Mouse (Mus musculus) intestine, postnatal 0 days (tissue): ENCODE measurements at regions not wholly inside any gene's neighbourhood (a gene's known extent, or its start where the extent isn't known, plus 50 kb on each side); places are given as distances from the start of the nearest gene placed in this dataset.

Experiments used
- ATAC-seq: fragments of 200-750 bp; cut with Nextera tagmentation; 2 replicates; pipeline ENCODE4 v1.8.0; 2017; ENCODE audit warnings: mild to moderate bottlenecking, moderate TSS enrichment, moderate library complexity
- H3K27ac ChIP-seq: fragments of 300-500 bp; sonication (generic); 2 replicates; pipeline ENCODE4 v1.5.1; 2014; ENCODE audit warnings: mild to moderate bottlenecking, low read depth, low read length, moderate library complexity
- H3K27me3 ChIP-seq: fragments of 300-500 bp; sonication (generic); replicated peaks from 2 replicates; pipeline ENCODE4 v1.6.1; 2014; ENCODE audit warnings: low read length, mixed read lengths; ENCODE audit not compliant: control insufficient read depth, insufficient read depth
- H3K36me3 ChIP-seq: fragments of 300-500 bp; sonication (generic); 2 replicates; pipeline ENCODE4 v1.6.1; 2014; ENCODE audit warnings: mild to moderate bottlenecking, moderate library complexity; ENCODE audit not compliant: control insufficient read depth, insufficient read depth
- H3K4me1 ChIP-seq: fragments of 300-500 bp; sonication (generic); replicated peaks from 2 replicates; pipeline ENCODE4 v1.6.1; 2014; ENCODE audit warnings: antibody characterized with exemption, low read length, mixed read lengths; ENCODE audit not compliant: control insufficient read depth, insufficient read depth
- H3K4me2 ChIP-seq: fragments of 300-500 bp; sonication (generic); replicated peaks from 2 replicates; pipeline ENCODE4 v1.6.1; 2014; ENCODE audit warnings: low read depth, mild to moderate bottlenecking, moderate library complexity
- H3K4me3 ChIP-seq: fragments of 300-500 bp; sonication (generic); 2 replicates; pipeline ENCODE4 v1.5.1; 2014; ENCODE audit warnings: low read depth, low read length
- H3K9ac ChIP-seq: fragments of 300-500 bp; sonication (generic); 2 replicates; pipeline ENCODE4 v1.6.1; 2014; ENCODE audit warnings: mild to moderate bottlenecking, low read depth, low read length
- H3K9me3 ChIP-seq: fragments of 300-500 bp; sonication (generic); 2 replicates; pipeline ENCODE4 v1.6.1; 2016; ENCODE audit warnings: mixed run types; ENCODE audit not compliant: control insufficient read depth
- CTCF ChIP-seq: sonication (generic); IDR thresholded peaks from 2 replicates; pipeline ENCODE4 v1.5.1; 2016; ENCODE audit warnings: low read depth, mild to moderate bottlenecking, control low read depth, antibody characterized with exemption, moderate library complexity
- WGBS: fragments of 180-500 bp; shearing (Covaris S2); extraction: QIAGEN DNeasy Blood & Tissue Kit; methylation state at CpG from one replicate; pipeline ENCODE4 v1.1.7; 2014; 5-methylcytosine and 5-hydroxymethylcytosine counted together

DNA sequence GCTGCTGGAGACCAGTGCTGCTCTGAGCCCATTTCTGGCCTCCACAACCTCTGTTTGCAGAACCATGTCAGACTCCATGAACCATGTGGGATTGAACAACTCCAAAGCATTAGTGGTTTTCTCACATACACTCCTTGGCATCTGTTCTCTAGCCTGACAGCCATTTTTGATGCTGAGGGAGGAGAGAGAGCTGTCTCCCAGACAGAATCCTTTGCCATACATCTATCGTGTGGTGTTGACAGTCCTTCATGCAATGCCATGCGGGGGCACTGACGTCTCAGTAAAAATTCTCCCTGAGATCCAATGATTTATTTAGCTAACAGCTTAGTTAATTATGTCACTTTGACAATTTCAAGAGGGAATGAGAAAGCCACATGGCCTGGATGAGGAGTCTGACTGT lies 140.2 kb downstream of the Kcna5 start:
- H3K4me3 ChIP-seq = no peak overlapping the region
- H3K27ac ChIP-seq = no peak overlapping the region
- 80% methylated on average over 3 of the region's 3 CpGs for WGBS
- no peak overlapping the region for H3K9ac ChIP-seq
- no peaks in the 10 kb centered on the region for H3K9me3 ChIP-seq
- ATAC-seq = no peak
- H3K4me2 ChIP-seq = no peak overlapping the region
- H3K27me3 ChIP-seq = no peaks in the 10 kb centered on the region
- no peak for TF ChIP-seq CTCF
- H3K36me3 ChIP-seq = no peaks in the 10 kb centered on the region
- H3K4me1 ChIP-seq = no peaks in the 10 kb centered on the region

DNA sequence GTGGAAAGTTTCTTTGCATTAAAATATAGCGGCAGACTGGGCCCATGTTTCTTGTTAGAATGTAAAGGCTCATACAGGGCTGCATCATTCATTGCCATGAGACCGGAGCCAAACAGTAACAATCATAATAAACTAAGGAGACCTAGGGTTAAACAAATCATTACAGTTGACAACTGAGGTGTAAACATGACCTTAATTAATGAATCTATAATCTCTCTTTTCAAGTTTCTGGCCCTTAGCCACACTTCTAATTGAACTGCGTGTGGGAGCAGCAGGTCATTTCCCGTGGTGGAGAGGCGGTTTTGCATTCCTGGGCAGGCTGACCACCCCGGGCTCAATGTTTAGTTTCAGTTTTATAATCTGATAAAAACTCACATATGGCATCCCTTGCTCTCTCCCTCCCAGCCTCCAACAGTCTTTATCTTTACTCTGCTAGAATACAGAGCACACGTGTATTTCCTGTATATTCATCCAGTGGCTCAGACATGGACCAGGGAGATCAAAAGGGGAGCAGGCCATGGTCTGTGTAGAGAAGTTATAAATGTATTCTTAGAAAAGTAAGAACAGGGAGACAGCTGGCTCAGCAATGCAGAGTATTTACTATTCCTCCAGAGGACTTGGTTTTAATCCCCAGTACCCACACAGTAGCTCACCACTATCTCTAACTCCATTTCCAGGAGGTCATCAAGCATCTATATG lies 141.0 kb downstream of the Kcna5 start:
- H3K4me1 ChIP-seq = no peaks in the 10 kb centered on the region
- no peak overlapping the region for H3K4me3 ChIP-seq
- 25% methylated on average over 7 of the region's 7 CpGs for WGBS
- no peak for ATAC-seq
- H3K36me3 ChIP-seq = no peaks in the 10 kb centered on the region
- no peaks in the 10 kb centered on the region for H3K9me3 ChIP-seq
- H3K27me3 ChIP-seq = no peaks in the 10 kb centered on the region
- H3K4me2 ChIP-seq = no peak overlapping the region
- H3K9ac ChIP-seq = no peak overlapping the region
- H3K27ac ChIP-seq = no peak overlapping the region
- no peak for TF ChIP-seq CTCF

DNA sequence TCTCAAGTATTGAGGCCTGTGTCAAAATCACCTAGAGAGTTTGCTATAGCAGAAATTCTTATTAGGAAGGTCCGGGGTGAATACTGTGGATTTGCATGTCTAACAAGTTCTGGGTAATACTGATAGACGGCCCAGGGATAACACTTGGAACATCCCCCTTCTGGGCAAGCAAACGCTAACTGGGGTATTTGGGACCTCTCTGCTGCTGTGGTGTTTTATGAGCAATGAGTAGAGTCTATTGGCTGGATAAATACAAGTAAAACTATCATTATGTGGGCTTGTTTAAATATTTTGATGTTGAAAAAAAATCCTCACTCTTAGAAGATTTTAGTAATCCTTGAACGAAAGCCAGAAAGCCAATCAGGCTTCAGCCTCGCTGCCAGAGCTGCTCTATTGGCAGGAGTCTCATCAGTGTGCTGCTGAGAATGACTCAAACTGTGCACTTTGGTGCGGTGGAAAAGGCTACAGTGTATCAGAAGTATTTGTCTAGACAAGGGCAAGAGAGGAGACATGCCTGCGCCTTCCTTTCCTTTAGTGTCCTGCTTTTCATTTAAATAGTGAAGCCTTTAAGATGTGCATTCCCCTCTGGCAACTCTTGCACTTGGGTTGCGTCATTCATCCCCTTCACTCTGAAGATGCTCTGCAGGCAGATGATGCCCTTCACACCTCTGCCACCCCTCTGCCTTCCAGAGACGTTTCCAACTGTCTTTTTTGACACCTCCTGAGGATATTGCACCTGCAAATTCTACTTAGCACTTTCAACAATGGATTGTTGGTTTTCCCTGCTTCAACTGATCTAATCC lies 150.8 kb downstream of the Kcna5 start:
- Histone ChIP-seq H3K4me1 (no peaks in the 10 kb centered on the region), H3K4me2 (no peak overlapping the region), H3K27ac (no peak overlapping the region), H3K27me3 (no peaks in the 10 kb centered on the region), H3K4me3 (no peak overlapping the region), H3K9me3 (no peaks in the 10 kb centered on the region), H3K9ac (no peak overlapping the region), H3K36me3 (no peaks in the 10 kb centered on the region)
- WGBS = 42% methylated on average over 9 of the region's 9 CpGs
- no peak for ATAC-seq
- no peak for TF ChIP-seq CTCF

DNA sequence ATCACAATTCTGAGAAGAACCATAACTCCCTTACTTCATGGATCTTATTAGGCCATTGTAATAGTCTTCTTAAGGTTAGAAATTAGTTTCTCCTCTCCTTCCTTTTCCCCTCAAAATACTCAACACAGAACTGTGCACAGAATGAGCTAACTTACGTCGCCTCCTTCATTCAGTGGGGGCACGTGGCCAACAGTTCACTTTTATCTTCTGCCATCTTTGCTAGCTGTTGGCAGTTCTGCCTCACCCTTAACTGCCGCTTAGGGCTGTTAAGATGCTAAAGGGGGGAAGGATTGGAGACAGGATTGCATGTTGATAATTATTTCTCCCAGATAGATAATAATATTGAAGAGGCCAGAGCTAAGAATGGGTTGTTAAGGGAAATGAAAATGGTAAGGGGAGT lies 158.0 kb downstream of the Kcna5 start:
- Histone ChIP-seq H3K9me3 (no peaks in the 10 kb centered on the region), H3K4me1 (no peaks in the 10 kb centered on the region), H3K4me3 (no peak overlapping the region), H3K4me2 (no peak overlapping the region), H3K9ac (no peak overlapping the region), H3K27ac (no peak overlapping the region), H3K36me3 (no peaks in the 10 kb centered on the region), H3K27me3 (no peaks in the 10 kb centered on the region)
- WGBS = 84% methylated on average over 4 of the region's 4 CpGs
- ATAC-seq = no peak
- no peak for TF ChIP-seq CTCF

DNA sequence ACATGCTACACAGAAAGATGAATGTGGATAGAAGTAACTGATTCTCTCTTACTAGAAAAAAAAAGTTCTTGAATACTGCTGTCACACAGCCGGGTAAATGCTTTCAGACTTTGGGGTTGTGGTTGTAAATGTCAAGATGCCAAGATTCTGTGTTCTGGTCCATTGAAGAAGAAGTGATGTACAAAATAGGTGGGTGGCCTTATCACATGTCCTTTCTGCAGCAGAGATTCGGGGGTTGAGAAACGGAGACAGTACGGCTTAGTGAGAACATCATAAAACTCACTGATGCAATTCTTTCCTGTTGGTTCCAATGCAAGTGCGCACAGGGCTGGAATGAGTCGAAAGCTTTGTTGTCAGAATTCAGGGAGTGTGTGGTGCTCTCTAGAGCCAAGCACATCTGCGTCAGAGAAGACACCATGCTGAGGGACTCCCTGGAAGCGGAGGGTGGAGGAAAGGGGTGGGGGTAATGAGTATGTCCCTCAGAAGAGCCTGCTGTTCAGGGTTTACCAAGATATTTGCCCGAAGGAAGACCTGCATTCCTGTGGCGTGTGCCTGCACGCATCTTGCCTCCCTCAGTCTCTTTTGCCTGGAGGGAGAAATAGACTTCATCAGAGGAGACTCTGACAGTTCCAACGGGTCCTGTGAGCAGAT lies 160.1 kb downstream of the Kcna5 start:
- ATAC-seq = no peak
- no peaks in the 10 kb centered on the region for H3K27me3 ChIP-seq
- H3K4me1 ChIP-seq = no peaks in the 10 kb centered on the region
- no peak overlapping the region for H3K4me3 ChIP-seq
- no peak overlapping the region for H3K27ac ChIP-seq
- H3K36me3 ChIP-seq = no peaks in the 10 kb centered on the region
- no peak overlapping the region for H3K9ac ChIP-seq
- WGBS = 67% methylated on average over 12 of the region's 12 CpGs
- no peak overlapping the region for H3K4me2 ChIP-seq
- no peaks in the 10 kb centered on the region for H3K9me3 ChIP-seq
- TF ChIP-seq CTCF = no peak

DNA sequence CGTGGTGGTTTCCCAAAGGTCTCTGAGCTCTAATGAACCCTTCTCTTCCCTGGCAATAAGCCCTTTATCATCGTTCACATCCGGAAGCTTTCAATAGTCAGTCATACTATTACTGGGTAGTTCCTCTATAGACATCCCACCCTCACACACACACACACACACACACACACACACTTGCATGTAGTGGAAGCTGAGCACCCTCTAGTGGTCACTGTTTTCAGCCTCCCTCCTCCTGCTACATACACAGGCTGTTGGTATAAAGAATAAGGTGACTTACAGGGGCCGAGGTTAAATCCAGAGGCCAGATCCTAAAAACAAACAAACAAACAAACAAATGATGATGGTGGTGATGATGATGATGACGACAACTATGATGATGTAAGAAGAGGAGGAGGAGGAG lies 163.2 kb downstream of the Kcna5 start:
- H3K27ac ChIP-seq = no peak overlapping the region
- no peak overlapping the region for H3K4me2 ChIP-seq
- ATAC-seq = no peak
- H3K9ac ChIP-seq = no peak overlapping the region
- WGBS = 53% methylated on average over 5 of the region's 5 CpGs
- H3K36me3 ChIP-seq = no peaks in the 10 kb centered on the region
- no peaks in the 10 kb centered on the region for H3K27me3 ChIP-seq
- no peaks in the 10 kb centered on the region for H3K4me1 ChIP-seq
- no peak overlapping the region for H3K4me3 ChIP-seq
- no peaks in the 10 kb centered on the region for H3K9me3 ChIP-seq
- TF ChIP-seq CTCF = peak; percentile 88
